Mouse (Mus musculus): ENCODE measurements around the gene Cul9. TPM values are rescaled to one million over a fixed set of nuclear protein-coding genes. Genes with fewer than 3 reads are reported as not detected.

Gene Cul9
- polyA plus RNA-seq, 1 experiment, result 6.0 TPM

- TF ChIP-seq FLI1 (IDR thresholded peaks at IDR 0.05; ENCODE audit: low read length) (no peak), GATA1 (IDR thresholded peaks at IDR 0.05; ENCODE audit: borderline replicate concordance, low read length) (no peak)
- Histone ChIP-seq H3K4me3 (replicated peaks) (no peak overlapping the region), H3K27me3 (replicated peaks) (no peaks in the 10 kb centered on the region), H3K9me3 (no peaks in the 10 kb centered on the region), H3K36me3 (replicated peaks; ENCODE audit: low read length) (peaks cover 73% of the 10 kb centered on the region), H3K4me1 (peaks cover 62% of the 10 kb centered on the region)
Measured at GRCm38 (mm10) chr17:46547923-46548322, 1.7 kb upstream of the Cul9 start.

- Histone ChIP-seq H3K27me3 (replicated peaks) (no peaks in the 10 kb centered on the region), H3K4me3 (replicated peaks) (peak overlapping the region; percentile 50)
Measured at GRCm38 (mm10) chr17:46546995-46547394, 807 bp upstream of the Cul9 start.

GRCm38 (mm10) chr17:46546591-46546990 is 403 bp upstream of the Cul9 start:
- no peak for TF ChIP-seq FLI1 (IDR thresholded peaks at IDR 0.05; ENCODE audit: low read length)
- no peak for TF ChIP-seq GATA1 (IDR thresholded peaks at IDR 0.05; ENCODE audit: borderline replicate concordance, low read length)
- Histone ChIP-seq H3K9me3 (no peaks in the 10 kb centered on the region), H3K36me3 (replicated peaks; ENCODE audit: low read length) (peaks cover 64% of the 10 kb centered on the region), H3K4me3 (replicated peaks) (peak overlapping the region; percentile 93), H3K4me1 (peaks cover 51% of the 10 kb centered on the region), H3K27me3 (replicated peaks) (no peaks in the 10 kb centered on the region)

More at GRCm38 (mm10) chr17:46546995-46547394, 807 bp upstream of the Cul9 start:
- TF ChIP-seq FLI1 (IDR thresholded peaks at IDR 0.05; ENCODE audit: low read length) (no peak), GATA1 (IDR thresholded peaks at IDR 0.05; ENCODE audit: borderline replicate concordance, low read length) (no peak)
- peaks cover 65% of the 10 kb centered on the region for H3K36me3 ChIP-seq (replicated peaks; ENCODE audit: low read length)
- H3K4me1 ChIP-seq, result peaks cover 53% of the 10 kb centered on the region
- H3K9me3 ChIP-seq, result no peaks in the 10 kb centered on the region

GRCm38 (mm10) chr17:46543661-46544060 is 2.5 kb downstream of the Cul9 start:
- Histone ChIP-seq H3K4me1 (peaks cover 32% of the 10 kb centered on the region), H3K27me3 (replicated peaks) (peaks cover 12% of the 10 kb centered on the region), H3K4me3 (replicated peaks) (no peak overlapping the region), H3K9me3 (no peaks in the 10 kb centered on the region), H3K36me3 (replicated peaks; ENCODE audit: low read length) (peaks cover 57% of the 10 kb centered on the region)
- TF ChIP-seq GATA1 (IDR thresholded peaks at IDR 0.05; ENCODE audit: borderline replicate concordance, low read length) (no peak), FLI1 (IDR thresholded peaks at IDR 0.05; ENCODE audit: low read length) (no peak)

GRCm38 (mm10) chr17:46525579-46526307 is 20.4 kb downstream of the Cul9 start:
- Histone ChIP-seq H3K27me3 (replicated peaks) (peaks cover 31% of the 10 kb centered on the region), H3K4me1 (peaks cover 14% of the 10 kb centered on the region), H3K9me3 (no peaks in the 10 kb centered on the region), H3K4me3 (replicated peaks) (no peak overlapping the region), H3K36me3 (replicated peaks; ENCODE audit: low read length) (peaks cover 21% of the 10 kb centered on the region)
- TF ChIP-seq FLI1 (IDR thresholded peaks at IDR 0.05; ENCODE audit: low read length), result no peak
- no peak for TF ChIP-seq GATA1 (IDR thresholded peaks at IDR 0.05; ENCODE audit: borderline replicate concordance, low read length)

GRCm38 (mm10) chr17:46525065-46525464 is 21.1 kb downstream of the Cul9 start:
- peaks cover 20% of the 10 kb centered on the region for H3K4me1 ChIP-seq
- no peaks in the 10 kb centered on the region for H3K9me3 ChIP-seq
- peaks cover 37% of the 10 kb centered on the region for H3K27me3 ChIP-seq (replicated peaks)
- H3K4me3 ChIP-seq (replicated peaks), result no peak overlapping the region
- no peak for TF ChIP-seq GATA1 (IDR thresholded peaks at IDR 0.05; ENCODE audit: borderline replicate concordance, low read length)
- no peak for TF ChIP-seq FLI1 (IDR thresholded peaks at IDR 0.05; ENCODE audit: low read length)
- H3K36me3 ChIP-seq (replicated peaks; ENCODE audit: low read length), result peaks cover 21% of the 10 kb centered on the region

DNA sequence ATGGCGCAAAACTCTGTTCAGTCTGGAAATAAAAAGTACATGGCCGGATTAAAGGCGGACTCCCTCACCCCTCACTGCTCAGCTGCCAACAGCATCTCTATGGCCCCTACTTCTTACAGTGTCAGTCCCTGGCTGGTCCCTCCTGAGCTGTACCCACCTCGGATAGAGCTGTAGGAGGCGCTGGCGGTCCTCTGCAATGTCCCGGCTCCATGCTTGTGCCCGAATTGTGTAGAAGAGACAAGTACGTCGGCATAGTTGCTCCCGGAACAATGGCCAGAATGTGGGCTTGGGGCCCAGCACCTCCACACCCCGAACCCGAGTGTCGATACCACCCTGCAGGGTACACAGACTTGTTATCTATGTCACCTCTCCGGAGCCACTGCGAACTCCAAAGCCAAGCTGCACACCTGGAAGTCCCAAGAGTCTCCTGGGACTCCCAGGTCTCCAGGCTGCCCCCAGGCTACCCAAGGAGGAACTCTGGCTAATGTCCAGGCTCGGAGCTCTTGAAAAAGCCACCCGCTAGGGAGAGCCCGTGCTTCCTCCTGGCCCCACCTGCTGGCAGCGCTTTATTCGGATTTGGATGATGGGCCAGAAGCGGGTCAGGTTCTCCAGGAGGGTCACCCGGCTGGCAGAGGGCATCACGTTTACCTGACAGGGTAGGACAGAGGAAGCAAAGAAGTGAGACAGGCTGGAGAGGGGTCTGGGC is 24.1 kb downstream of the Cul9 start:
- peaks cover 43% of the 10 kb centered on the region for H3K27me3 ChIP-seq (replicated peaks)
- peaks cover 25% of the 10 kb centered on the region for H3K4me1 ChIP-seq
- H3K9me3 ChIP-seq, result 0 out of 2 replicates have a peak, but pooled peaks cover 4% of the 10 kb centered on the region
- TF ChIP-seq GATA1 (IDR thresholded peaks at IDR 0.05; ENCODE audit: borderline replicate concordance, low read length), result no peak
- TF ChIP-seq FLI1 (IDR thresholded peaks at IDR 0.05; ENCODE audit: low read length), result no peak
- no peak overlapping the region for H3K4me3 ChIP-seq (replicated peaks)
- H3K36me3 ChIP-seq (replicated peaks; ENCODE audit: low read length), result peaks cover 14% of the 10 kb centered on the region

GRCm38 (mm10) chr17:46521174-46521573 is 25.0 kb downstream of the Cul9 start:
- peak overlapping the region; percentile 83 for H3K4me3 ChIP-seq (replicated peaks)
- TF ChIP-seq GATA1 (IDR thresholded peaks at IDR 0.05; ENCODE audit: borderline replicate concordance, low read length), result no peak

DNA sequence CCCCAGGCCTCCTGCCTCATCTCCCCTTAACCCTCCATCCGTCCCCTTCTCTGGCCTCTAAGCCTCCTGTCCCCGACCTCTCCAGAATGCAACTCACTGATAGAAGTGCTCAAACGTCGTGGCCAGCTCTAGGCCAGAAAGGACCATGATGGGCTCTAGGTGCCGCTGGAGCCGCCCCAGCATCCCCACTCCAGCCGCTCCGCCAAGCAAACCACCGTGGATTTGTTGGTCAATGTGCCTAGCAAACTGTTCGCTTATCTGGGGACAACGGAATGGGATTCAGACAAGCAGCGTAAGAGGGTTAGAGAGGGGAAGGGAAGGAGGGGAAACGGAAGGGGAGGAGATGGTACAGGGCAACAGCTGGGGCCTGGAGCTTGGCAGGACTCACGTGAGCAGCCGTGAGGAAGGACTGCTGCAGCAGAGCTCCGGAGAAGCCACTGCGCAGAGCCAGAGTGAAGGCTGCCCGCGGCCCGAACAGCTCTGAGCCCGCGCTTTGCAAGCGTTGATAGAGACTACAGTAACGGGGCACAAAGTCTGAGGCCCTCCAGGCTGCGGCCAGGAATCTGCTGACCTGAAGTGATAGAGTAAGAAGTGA is 25.7 kb downstream of the Cul9 start:
- peaks cover 9% of the 10 kb centered on the region for H3K36me3 ChIP-seq (replicated peaks; ENCODE audit: low read length)
- H3K27me3 ChIP-seq (replicated peaks), result peaks cover 39% of the 10 kb centered on the region
- no peak for TF ChIP-seq FLI1 (IDR thresholded peaks at IDR 0.05; ENCODE audit: low read length)
- TF ChIP-seq GATA1 (IDR thresholded peaks at IDR 0.05; ENCODE audit: borderline replicate concordance, low read length), result no peak
- 0 out of 2 replicates have a peak, but pooled peaks cover 4% of the 10 kb centered on the region for H3K9me3 ChIP-seq
- peak overlapping the region; percentile 83 for H3K4me3 ChIP-seq (replicated peaks)
- H3K4me1 ChIP-seq, result peaks cover 17% of the 10 kb centered on the region

More at GRCm38 (mm10) chr17:46521174-46521573, 25.0 kb downstream of the Cul9 start:
- peaks cover 11% of the 10 kb centered on the region for H3K36me3 ChIP-seq (replicated peaks; ENCODE audit: low read length)
- 0 out of 2 replicates have a peak, but pooled peaks cover 4% of the 10 kb centered on the region for H3K9me3 ChIP-seq
- peaks cover 41% of the 10 kb centered on the region for H3K27me3 ChIP-seq (replicated peaks)
- peaks cover 24% of the 10 kb centered on the region for H3K4me1 ChIP-seq
